Mouse (Mus musculus) monocyte, adult 5-6 weeks (primary cell): ENCODE measurements around the gene Prr23a1. TPM values are rescaled to one million over a fixed set of nuclear protein-coding genes. Genes with fewer than 3 reads are reported as not detected.

ENCODE experiments used
- total RNA-seq: library from RNA; stranded (forward); fragments of 200-1000, 200-491, 200-594 nt; gene quantifications from 3 replicates; pipeline ENCODE4 v1.2.3, GENCODE M21; 2017

The Prr23a1 gene
- total RNA-seq, 1 experiment from 2014 or later: not detected

Other genes starting within 250 kb of the Prr23a1 start
- 12.7 to 28.8 TPM (median 27.6 TPM) in 3 replicates for gene Mrps22, start 240.8 kb upstream of the Prr23a1 start, total RNA-seq
- gene Prr23a2, start 14.0 kb downstream of the Prr23a1 start, total RNA-seq: not detected in 3 replicates
- not detected in 3 replicates for gene Prr23a3, start 22.3 kb downstream of the Prr23a1 start, total RNA-seq
- not detected in 3 replicates for gene 7420426K07Rik, start 60.6 kb downstream of the Prr23a1 start, total RNA-seq
- not detected in 3 replicates for gene Foxl2, start 112.8 kb downstream of the Prr23a1 start, total RNA-seq
- 131 to 158 TPM (median 133 TPM) in 3 replicates for gene Faim, start 143.9 kb downstream of the Prr23a1 start, total RNA-seq
- gene Gm1123, start 193.2 kb downstream of the Prr23a1 start, total RNA-seq: not detected in 3 replicates